Mouse (Mus musculus) neutrophil, adult 65 days (primary cell): ENCODE results near the gene Mtmr1. TPM values are rescaled to one million over a fixed set of nuclear protein-coding genes. Genes with fewer than 3 reads are reported as not detected.

Source experiments
- total RNA-seq: library from RNA; stranded (reverse); gene quantifications from 2 replicates; pipeline ENCODE4 v1.2.4, GENCODE M21; 2023

The Mtmr1 gene
- 21.0 and 25.0 TPM in 2 replicates for total RNA-seq

GRCm38 (mm10) chrX:71364554-71364991 lies at the start of gene Mtmr1:
Mtmr1 (plus strand) TSS chrX:71364760.

Other genes starting within 250 kb of the Mtmr1 start
- gene Mtm1, start 154.0 kb upstream of the Mtmr1 start, total RNA-seq, result 20.1 and 29.0 TPM in 2 replicates
- gene Cd99l2, start 128.1 kb downstream of the Mtmr1 start, total RNA-seq, result 1.8 and 3.8 TPM in 2 replicates
- gene Hmgb3, start 191.2 kb downstream of the Mtmr1 start, total RNA-seq, result 27.1 and 36.0 TPM in 2 replicates